Mouse (Mus musculus) E14TG2a.4 (cell line): Measurements from ENCODE around the gene Npas3.

Source experiments
- CTCF ChIP-seq: conservative IDR thresholded peaks from 2 replicates; pipeline ENCODE4 v1.5.1; 2014; ENCODE audit warnings: low read length
- POU5F1 ChIP-seq: IDR thresholded peaks from 2 replicates; pipeline ENCODE4 v1.6.1; 2014; ENCODE audit warnings: low read length, borderline replicate concordance

GRCm38 (mm10) chr12:53331391-53331790 lies 82.9 kb downstream of the Npas3 start:
- TF ChIP-seq CTCF, result no peak
- no peak for TF ChIP-seq POU5F1
